Mouse (Mus musculus): ENCODE measurements around the gene Ap4b1. TPM values are rescaled to one million over a fixed set of nuclear protein-coding genes. Genes with fewer than 3 reads are reported as not detected.

Gene Ap4b1
- total RNA-seq, 2 experiments from 2014 or later = 15.6 to 19.9 TPM

- ATAC-seq (replicated peaks; ENCODE audit: poor library complexity, severe bottlenecking) = no peak
Measured at GRCm38 (mm10) chr3:103851882-103852281, 42.6 kb downstream of the Ap4b1 start.

GRCm38 (mm10) chr3:103852565-103853299 lies 43.4 kb downstream of the Ap4b1 start:
- peak; percentile 78 for ATAC-seq (replicated peaks; ENCODE audit: poor library complexity, severe bottlenecking)

GRCm38 (mm10) chr3:103853804-103854203 lies 44.5 kb downstream of the Ap4b1 start:
- no peak for ATAC-seq (replicated peaks; ENCODE audit: poor library complexity, severe bottlenecking)

- ATAC-seq (replicated peaks; ENCODE audit: poor library complexity, severe bottlenecking) = no peak
Measured at GRCm38 (mm10) chr3:103857036-103857805, 47.9 kb downstream of the Ap4b1 start.

GRCm38 (mm10) chr3:103857977-103858563 lies 48.8 kb downstream of the Ap4b1 start:
- ATAC-seq (replicated peaks; ENCODE audit: poor library complexity, severe bottlenecking) = no peak

- peak; percentile 76 for ATAC-seq (replicated peaks; ENCODE audit: poor library complexity, severe bottlenecking)
Measured at GRCm38 (mm10) chr3:103858881-103859801, 49.8 kb downstream of the Ap4b1 start, which contains the start of gene Ptpn22. TSS of gene Ptpn22 (plus strand) at chr3:103859795.

- ATAC-seq (replicated peaks; ENCODE audit: poor library complexity, severe bottlenecking) = peak; percentile 83
Measured at GRCm38 (mm10) chr3:103859851-103860391, 50.6 kb downstream of the Ap4b1 start.

- ATAC-seq (replicated peaks; ENCODE audit: poor library complexity, severe bottlenecking) = no peak
Measured at GRCm38 (mm10) chr3:103862721-103863220, 53.5 kb downstream of the Ap4b1 start.

- ATAC-seq (replicated peaks; ENCODE audit: poor library complexity, severe bottlenecking) = no peak
Measured at GRCm38 (mm10) chr3:103864200-103864599, 54.9 kb downstream of the Ap4b1 start.

GRCm38 (mm10) chr3:103867424-103867971 lies 58.2 kb downstream of the Ap4b1 start:
- no peak for ATAC-seq (replicated peaks; ENCODE audit: poor library complexity, severe bottlenecking)

GRCm38 (mm10) chr3:103868008-103868407 lies 58.7 kb downstream of the Ap4b1 start:
- ATAC-seq (replicated peaks; ENCODE audit: poor library complexity, severe bottlenecking) = no peak

Other genes starting within 250 kb of the Ap4b1 start
- not detected in 2 replicates for gene Syt6, start 234.3 kb upstream of the Ap4b1 start, total RNA-seq (2014; fragmentation: Nextera tagmentation)
- gene Syt6, start 234.3 kb upstream of the Ap4b1 start, total RNA-seq (2017) = 0.13 TPM in 1 of 2 replicates, not detected in the other
- gene Atg4a-ps, start 163.5 kb upstream of the Ap4b1 start, total RNA-seq (2014; fragmentation: Nextera tagmentation) = 1.4 TPM in 1 of 2 replicates, not detected in the other
- gene Atg4a-ps, start 163.5 kb upstream of the Ap4b1 start, total RNA-seq (2017) = 0.26 and 0.39 TPM in 2 replicates
- gene Olfml3, start 71.5 kb upstream of the Ap4b1 start, total RNA-seq (2014; fragmentation: Nextera tagmentation) = 0.30 TPM in 1 of 2 replicates, not detected in the other
- 0.86 TPM in 1 of 2 replicates, not detected in the other for gene Olfml3, start 71.5 kb upstream of the Ap4b1 start, total RNA-seq (2017)
- gene Gm10964, start 70.2 kb upstream of the Ap4b1 start, total RNA-seq (2014; fragmentation: Nextera tagmentation) = not detected in 2 replicates
- not detected in 2 replicates for gene Gm10964, start 70.2 kb upstream of the Ap4b1 start, total RNA-seq (2017)
- gene Hipk1, start 18.0 kb upstream of the Ap4b1 start, total RNA-seq (2014; fragmentation: Nextera tagmentation) = 96.0 and 111 TPM in 2 replicates
- 56.8 and 59.0 TPM in 2 replicates for gene Hipk1, start 18.0 kb upstream of the Ap4b1 start, total RNA-seq (2017)
- gene Dclre1b, start 76 bp upstream of the Ap4b1 start, total RNA-seq (2014; fragmentation: Nextera tagmentation) = 33.9 and 39.8 TPM in 2 replicates
- 17.1 and 21.2 TPM in 2 replicates for gene Dclre1b, start 76 bp upstream of the Ap4b1 start, total RNA-seq (2017)
- 2.2 TPM in 1 of 2 replicates, not detected in the other for gene Gm43064, start 53 bp downstream of the Ap4b1 start, total RNA-seq (2014; fragmentation: Nextera tagmentation)
- gene Gm43064, start 53 bp downstream of the Ap4b1 start, total RNA-seq (2017) = 0.47 and 1.0 TPM in 2 replicates
- not detected in 2 replicates for gene Bcl2l15, start 23.1 kb downstream of the Ap4b1 start, total RNA-seq (2014; fragmentation: Nextera tagmentation)
- not detected in 2 replicates for gene Bcl2l15, start 23.1 kb downstream of the Ap4b1 start, total RNA-seq (2017)
- 69.0 and 80.1 TPM in 2 replicates for gene Ptpn22, start 50.3 kb downstream of the Ap4b1 start, total RNA-seq (2014; fragmentation: Nextera tagmentation)
- gene Ptpn22, start 50.3 kb downstream of the Ap4b1 start, total RNA-seq (2017) = 42.2 and 65.5 TPM in 2 replicates
- gene Rsbn1, start 104.6 kb downstream of the Ap4b1 start, total RNA-seq (2014; fragmentation: Nextera tagmentation) = 30.6 and 37.7 TPM in 2 replicates
- gene Rsbn1, start 104.6 kb downstream of the Ap4b1 start, total RNA-seq (2017) = 59.6 and 63.9 TPM in 2 replicates
- 13.8 and 17.9 TPM in 2 replicates for gene Phtf1, start 158.6 kb downstream of the Ap4b1 start, total RNA-seq (2014; fragmentation: Nextera tagmentation)
- 26.1 and 33.4 TPM in 2 replicates for gene Phtf1, start 158.6 kb downstream of the Ap4b1 start, total RNA-seq (2017)

Data from granulocyte monocyte progenitor cell, adult 5-6 weeks (primary cell).